Mouse (Mus musculus): Measurements from ENCODE around the gene ccdc198.
"Not testable (repeated sequence)": the region's sequence is repeated elsewhere in the genome, so short reads cannot be mapped to it uniquely, and the experiment has no call there.

The ccdc198 gene

DNA sequence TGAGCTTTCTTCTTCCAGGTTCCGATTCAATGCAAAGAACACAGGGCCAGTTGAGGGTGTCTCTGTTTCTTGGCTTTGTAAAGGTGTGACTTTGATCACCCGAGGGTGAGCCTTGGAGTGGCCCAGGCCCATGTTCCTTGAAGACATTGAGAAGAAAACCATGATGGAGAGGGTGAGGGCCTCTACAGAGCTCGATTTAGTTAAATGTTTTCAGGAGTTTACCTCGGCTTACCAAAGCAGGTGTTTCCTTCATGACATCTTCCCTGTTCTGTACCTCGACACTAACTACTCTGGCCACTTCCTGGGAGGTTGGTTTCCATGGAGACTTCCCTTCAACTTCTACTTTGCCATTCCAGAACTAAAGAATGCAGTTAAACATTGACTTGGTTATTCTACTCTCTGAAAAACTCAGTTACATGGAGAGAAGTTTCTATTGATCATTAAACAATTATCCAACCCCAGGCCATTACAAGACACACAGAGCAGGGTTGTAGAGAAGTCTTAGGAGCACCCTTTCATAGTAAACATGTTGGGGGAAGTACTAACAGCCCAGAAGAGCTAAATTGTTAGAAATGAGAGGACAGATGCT is at the start of gene ccdc198:
Gene ccdc198, minus strand, starts transcription at position 349 of the 589 bp plus-strand sequence.
- in situ Hi-C loops (cut with MboI; ENCODE audit: low pct_unique_long_range_greater_than_20kb in 1 of 2, low sequenced_read_pairs in 2 of 2, unreplicated experiment in 1 of 2): loop anchor here (10.0 to 25.0 kb wide), 4 partner anchors 100 to 492 kb away; partner anchors contain the start of gene Slc35f4 (in 1 of the 2)

DNA sequence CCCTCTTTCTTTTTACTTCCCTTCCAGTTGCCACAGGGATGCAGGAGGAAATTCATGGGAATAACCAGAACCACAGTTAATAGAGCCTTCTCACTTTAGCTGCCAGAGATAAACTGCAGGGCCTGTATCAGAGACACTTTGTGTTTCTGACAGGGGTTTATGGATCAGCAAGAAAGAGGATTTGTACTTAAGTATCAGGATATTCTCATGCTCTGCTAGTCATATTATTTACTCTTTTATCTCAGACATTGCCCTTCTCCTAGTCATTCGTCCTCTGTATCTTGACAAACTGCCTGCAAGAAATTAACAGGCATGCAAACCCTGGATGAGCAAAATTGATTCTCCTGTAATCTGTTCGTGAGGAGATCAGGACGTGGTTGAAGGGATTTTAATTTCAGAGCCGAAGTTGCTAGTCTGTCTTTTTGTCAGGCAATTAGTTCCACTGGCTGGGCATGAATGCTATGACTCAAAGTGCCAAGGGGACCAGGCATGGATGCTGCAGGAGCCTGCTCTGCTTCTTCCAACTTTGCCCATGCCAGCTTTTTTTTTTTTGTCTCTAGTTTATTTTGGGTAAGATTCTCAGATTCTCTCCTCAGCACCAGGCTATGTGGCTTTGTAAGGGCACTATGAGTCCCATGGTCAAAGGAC is 48.7 kb upstream of the ccdc198 start:
- in situ Hi-C loops (cut with MboI; ENCODE audit: low pct_unique_long_range_greater_than_20kb in 1 of 2, low sequenced_read_pairs in 2 of 2, unreplicated experiment in 1 of 2): no loop called here

DNA sequence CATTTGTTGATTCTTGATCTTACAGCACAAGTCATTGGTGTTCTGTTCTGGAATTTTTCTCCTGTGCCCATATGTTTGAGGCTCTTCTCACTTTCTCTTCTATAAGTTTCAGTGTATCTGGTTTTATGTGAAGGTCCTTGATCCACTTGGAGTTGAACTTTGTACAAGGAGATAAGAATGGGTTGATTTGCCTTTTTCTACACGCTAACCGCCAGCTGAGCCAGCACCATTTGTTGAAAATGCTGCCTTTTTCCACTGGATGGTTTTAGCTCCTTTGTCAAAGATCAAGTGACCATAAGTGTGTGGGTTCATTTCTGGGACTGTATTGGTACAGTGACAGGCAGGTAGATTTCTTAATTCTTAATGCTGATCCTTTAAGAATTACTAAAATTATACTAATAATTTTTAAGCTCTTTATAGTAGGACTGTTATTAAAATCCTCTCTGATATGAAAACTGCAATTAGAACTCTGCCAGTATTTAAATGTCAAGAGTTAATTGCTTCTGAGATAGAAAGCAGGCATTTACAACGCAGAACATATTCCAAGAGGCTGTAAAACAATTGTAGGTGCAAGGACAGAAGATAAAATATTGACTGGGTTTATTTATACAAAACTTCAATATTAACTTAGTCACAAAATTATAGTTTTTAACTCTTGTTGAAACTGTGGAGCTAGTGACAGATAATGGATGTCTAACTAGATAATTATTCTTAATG is 44.9 kb upstream of the ccdc198 start:
- in situ Hi-C loops (cut with MboI; ENCODE audit: low pct_unique_long_range_greater_than_20kb in 1 of 2, low sequenced_read_pairs in 2 of 2, unreplicated experiment in 1 of 2): no loop called here

DNA sequence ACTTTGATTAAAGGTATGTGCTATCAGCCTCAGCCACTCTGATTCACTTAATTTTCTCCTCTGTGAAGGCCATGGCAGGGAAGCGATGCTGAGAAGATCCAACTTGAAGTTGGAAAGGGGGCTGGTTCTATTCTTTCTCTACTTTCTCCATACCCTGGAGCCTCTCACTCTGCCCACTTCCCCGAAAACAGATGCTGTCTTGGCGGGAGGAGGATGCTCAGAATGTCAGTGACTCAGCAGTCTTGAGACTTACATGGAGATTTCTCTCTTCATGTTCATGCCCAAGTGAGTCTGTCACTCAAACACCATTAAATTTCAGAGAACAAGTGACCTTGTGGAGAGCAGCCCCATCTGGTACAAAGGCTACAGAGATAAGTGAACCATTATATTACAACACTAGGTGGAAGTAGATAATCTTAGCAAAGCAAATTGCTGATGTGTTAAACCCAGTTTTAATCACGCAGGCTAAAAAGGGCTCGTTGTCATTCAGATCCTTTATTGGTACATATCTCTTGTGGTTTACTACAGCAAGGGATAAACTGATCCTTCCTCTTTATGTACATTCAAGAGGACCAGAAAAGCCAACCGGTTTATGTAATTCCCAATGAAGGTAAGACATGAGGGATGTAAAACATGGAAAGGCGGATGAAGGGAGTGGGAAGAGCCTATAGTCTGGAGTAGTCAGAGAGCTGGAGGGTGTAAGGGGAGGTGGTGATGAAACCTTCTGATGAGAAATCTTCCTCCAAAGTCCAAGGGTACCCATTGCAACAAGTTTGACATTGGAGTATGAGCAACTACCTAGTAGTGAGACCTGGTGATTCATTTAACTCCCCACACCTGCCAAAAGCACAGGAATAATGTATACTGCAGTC is 38.7 kb upstream of the ccdc198 start:
- in situ Hi-C loops (cut with MboI; ENCODE audit: low pct_unique_long_range_greater_than_20kb in 1 of 2, low sequenced_read_pairs in 2 of 2, unreplicated experiment in 1 of 2): no loop called here

DNA sequence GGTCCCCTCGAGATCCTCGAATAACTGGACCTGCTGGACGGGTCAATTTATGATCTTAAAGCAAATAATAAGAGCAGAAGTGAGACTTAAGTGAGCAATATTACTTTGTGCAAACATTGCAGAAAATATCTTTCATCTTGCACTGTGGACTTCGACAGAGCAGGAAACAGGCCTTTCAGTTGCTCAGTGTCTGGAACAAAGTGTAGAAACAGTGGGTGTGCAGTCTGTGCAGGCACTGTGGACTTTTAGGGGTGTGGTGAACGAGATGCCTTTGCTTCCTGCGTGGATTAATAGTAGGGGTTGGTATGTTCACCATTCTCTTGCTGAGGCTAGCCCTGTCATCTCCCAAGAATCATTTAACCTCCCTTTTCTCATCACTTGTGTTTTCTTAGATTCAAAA is 33.6 kb upstream of the ccdc198 start:
- in situ Hi-C loops (cut with MboI; ENCODE audit: low pct_unique_long_range_greater_than_20kb in 1 of 2, low sequenced_read_pairs in 2 of 2, unreplicated experiment in 1 of 2): no loop called here

DNA sequence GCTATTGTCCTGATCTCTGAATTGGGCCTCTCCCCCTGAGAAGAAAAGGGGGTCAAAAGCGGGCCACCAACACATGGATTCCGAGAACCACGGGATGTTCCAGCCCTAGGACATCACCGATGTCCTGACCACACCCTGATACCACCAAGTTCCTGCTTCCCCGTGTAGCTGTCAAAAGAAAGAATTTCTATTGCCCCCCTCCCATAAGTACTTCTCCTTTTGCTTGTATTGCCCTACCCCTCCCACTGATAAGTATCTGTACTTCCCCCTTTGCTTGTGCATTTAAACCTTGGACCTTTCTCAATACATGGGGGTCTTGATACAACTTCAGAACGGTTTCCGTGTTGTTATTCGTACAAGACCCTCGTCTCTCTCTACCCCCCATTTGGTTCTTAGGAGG is 33.2 kb upstream of the ccdc198 start:
- in situ Hi-C loops (cut with MboI; ENCODE audit: low pct_unique_long_range_greater_than_20kb in 1 of 2, low sequenced_read_pairs in 2 of 2, unreplicated experiment in 1 of 2): not testable (repeated sequence)

DNA sequence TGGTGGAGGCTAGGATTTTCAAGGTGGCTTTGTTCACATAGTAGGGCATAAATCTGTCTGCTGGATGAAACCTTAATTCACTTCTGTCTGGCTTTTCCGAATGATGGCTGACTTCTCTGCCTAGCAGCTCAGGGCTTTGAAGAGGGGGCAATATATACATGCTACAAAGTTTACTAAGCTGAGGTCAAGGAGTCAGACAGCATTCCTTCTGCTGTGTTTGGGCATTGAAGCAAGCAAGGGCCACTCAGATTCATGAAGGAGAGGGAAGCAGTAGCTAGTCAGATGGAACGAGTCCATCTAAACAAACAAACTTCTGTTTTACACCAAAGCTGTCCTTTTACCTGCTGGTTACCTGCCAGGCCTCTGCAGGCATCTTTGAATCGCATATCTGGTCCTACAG is 32.4 kb upstream of the ccdc198 start:
- in situ Hi-C loops (cut with MboI; ENCODE audit: low pct_unique_long_range_greater_than_20kb in 1 of 2, low sequenced_read_pairs in 2 of 2, unreplicated experiment in 1 of 2): no loop called here

DNA sequence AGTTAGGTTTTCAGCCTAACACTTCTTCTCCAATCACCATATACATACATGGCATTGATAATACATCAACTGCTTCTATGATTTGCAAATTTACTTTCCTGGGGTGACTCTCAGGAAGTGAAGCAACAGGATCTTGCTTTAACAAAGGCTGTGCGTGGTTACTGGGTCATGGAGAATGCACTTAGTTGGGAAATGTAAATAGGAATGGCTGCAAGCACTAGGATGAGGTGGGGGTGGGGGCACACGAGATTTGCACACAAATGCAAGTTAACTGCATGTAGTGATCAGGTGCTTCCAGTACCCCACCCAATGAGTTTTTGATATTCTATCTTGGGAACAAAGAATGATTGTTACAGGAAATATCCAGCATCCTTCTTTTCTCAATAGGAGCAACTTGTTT is 30.1 kb upstream of the ccdc198 start:
- in situ Hi-C loops (cut with MboI; ENCODE audit: low pct_unique_long_range_greater_than_20kb in 1 of 2, low sequenced_read_pairs in 2 of 2, unreplicated experiment in 1 of 2): no loop called here

DNA sequence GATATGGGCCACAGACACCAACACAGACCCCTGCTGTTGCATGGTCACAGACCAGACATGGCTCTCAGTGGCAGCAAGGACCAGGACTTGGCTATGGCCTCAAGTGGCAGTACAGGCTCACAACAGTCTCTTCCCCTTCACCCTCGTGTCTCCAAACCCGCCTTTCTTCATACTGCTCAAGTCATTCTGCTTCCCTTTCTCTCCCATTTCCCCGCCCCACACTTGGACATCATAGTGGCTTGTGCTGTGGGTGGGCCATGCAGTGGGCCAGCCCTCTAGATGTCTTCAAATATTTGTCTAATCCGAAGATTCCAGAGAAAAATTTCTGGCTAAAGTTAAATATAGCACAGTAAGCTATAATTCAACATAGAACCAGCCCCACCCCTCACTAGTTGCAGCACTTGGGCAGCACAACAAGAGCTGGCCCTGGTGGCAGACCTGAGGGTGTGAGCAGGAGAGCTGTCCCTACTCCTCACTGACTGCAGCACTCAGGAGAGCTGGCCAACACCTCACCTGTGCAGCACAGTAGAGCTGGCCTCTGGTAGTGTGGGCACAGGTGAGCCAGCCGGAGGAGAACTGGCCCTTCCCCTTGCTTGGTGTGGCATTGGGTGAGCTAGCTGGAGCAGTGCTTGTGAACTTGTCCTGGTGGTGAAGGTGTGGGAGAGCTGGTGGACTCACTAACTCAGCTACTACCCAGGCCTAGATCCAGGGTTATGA is 20.2 kb upstream of the ccdc198 start:
- in situ Hi-C loops (cut with MboI; ENCODE audit: low pct_unique_long_range_greater_than_20kb in 1 of 2, low sequenced_read_pairs in 2 of 2, unreplicated experiment in 1 of 2): no loop called here

DNA sequence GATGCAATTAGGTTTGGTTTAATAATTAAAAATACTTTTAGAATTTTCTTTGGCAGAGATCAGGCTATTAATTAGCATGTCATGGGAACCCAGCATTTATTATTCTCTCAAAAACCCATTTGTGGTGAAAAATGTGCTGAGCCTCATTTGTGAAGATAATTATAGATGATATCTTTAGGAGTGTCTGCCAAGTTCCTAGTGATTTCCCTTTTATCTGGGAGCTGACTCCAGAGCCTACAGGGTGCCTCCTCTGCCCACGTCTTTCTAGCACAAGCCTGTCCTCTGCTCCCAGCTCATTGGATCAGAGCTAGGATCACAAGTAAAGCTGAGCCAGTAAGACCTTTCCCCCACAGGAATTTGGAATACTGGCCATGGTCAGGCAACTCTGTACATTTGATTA is 3.8 kb downstream of the ccdc198 start:
- in situ Hi-C loops (cut with MboI; ENCODE audit: low pct_unique_long_range_greater_than_20kb in 1 of 2, low sequenced_read_pairs in 2 of 2, unreplicated experiment in 1 of 2): loop anchor here (10.0 to 25.0 kb wide), 4 partner anchors 103 to 496 kb away; partner anchors contain the start of gene Slc35f4 (in 1 of the 2)

DNA sequence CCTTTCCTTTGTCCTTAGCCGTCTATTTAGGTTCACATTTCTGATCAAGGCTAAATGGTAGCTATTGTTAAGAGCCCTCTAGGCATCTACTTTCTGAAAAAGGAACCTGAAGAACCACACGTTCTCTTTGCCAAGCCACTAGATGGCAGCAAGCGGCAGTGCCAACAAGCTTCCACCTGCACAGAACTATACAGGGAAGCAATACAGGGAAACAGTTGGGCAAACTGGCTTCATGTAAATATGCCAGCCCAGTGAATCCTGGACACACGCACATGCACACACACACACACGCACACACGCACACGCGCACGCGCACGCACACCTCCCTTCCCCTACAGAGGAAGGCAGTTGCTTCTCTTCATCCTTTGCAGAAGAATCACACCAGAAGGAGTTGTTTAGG is 7.1 kb downstream of the ccdc198 start:
- in situ Hi-C loops (cut with MboI; ENCODE audit: low pct_unique_long_range_greater_than_20kb in 1 of 2, low sequenced_read_pairs in 2 of 2, unreplicated experiment in 1 of 2): loop anchor here (25.0 kb wide), 3 partner anchors 299 to 499 kb away; partner anchors contain the start of gene Slc35f4 (in 1 of the 2)

DNA sequence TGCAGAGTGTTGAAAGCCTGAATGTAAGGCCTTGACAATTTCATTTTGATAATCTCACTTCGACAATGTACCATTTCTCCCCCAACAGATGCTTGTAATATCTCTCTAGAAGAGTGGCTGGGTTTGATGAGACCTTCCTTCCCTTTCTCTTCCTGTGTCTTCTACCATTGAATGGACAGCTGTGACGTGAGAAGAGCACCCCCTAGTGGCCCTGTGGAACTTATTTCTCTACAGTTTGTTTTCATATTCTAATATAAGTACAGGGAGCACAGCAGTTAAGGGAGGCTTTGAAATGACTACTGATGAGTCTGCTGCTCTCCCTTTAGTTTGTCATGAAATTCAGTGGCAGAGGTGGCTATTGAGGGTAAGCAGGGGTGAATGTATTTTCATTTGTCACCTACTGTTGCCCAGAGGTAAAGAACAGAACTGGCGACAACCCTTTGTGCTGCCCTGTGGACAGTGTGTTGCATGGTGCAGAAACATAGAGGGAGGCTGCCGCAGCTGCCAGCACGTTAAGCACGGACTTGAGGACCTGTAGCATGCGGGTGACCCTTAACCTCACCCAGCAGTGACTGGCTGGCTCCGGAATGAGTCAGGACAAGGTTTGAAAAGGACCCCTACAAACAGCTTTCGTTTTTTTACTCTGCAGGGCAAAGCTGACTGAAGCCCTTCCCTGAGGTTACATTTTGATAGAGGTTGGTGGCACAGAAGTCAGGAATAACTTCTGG is 10.3 kb downstream of the ccdc198 start:
- in situ Hi-C loops (cut with MboI; ENCODE audit: low pct_unique_long_range_greater_than_20kb in 1 of 2, low sequenced_read_pairs in 2 of 2, unreplicated experiment in 1 of 2): loop anchor here (25.0 kb wide), 3 partner anchors 302 to 502 kb away; partner anchors contain the start of gene Slc35f4 (in 1 of the 2)

DNA sequence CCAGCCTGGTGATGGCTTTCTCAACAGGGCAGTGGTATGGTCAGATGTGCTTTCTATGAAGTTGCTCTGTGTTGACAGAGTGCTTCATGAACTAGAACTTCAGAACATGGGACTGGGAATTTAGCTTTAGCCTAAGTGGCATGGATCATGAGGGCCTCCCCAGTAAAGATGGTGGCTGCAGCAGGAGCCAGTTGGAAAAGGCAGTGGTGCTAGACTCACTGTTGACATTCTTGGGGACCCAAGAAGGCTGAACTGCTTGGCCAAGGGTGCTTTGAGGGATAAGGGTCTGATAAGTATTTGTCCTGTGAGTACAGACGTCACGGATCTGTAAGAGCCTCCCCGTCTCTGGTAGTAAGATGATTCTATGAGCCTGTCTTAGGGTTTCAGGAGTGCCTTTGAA is 13.4 kb downstream of the ccdc198 start:
- in situ Hi-C loops (cut with MboI; ENCODE audit: low pct_unique_long_range_greater_than_20kb in 1 of 2, low sequenced_read_pairs in 2 of 2, unreplicated experiment in 1 of 2): loop anchor here (25.0 kb wide), 3 partner anchors 305 to 505 kb away; partner anchors contain the start of gene Slc35f4 (in 1 of the 2)

DNA sequence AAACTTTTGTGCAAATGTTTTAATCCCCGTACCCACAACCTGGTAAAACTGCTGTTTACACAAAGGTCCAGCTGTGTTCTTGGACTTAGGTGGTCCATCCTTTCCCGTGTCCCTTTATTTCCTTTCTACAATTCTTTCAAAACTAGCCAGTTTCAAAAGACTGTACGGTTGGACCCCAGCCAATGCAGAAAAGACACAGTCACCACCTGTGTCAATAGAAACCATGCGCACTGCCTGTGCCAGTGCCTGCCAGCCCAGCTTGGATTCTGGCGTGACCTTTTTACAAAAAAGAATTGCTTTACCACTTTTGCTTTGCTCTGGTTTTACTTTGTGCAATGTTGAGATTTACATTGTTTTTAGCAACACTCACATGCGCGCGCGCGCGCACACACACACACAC is 18.3 kb downstream of the ccdc198 start:
- in situ Hi-C loops (cut with MboI; ENCODE audit: low pct_unique_long_range_greater_than_20kb in 1 of 2, low sequenced_read_pairs in 2 of 2, unreplicated experiment in 1 of 2): loop anchor here (25.0 kb wide), 3 partner anchors 310 to 510 kb away; partner anchors contain the start of gene Slc35f4 (in 1 of the 2)

DNA sequence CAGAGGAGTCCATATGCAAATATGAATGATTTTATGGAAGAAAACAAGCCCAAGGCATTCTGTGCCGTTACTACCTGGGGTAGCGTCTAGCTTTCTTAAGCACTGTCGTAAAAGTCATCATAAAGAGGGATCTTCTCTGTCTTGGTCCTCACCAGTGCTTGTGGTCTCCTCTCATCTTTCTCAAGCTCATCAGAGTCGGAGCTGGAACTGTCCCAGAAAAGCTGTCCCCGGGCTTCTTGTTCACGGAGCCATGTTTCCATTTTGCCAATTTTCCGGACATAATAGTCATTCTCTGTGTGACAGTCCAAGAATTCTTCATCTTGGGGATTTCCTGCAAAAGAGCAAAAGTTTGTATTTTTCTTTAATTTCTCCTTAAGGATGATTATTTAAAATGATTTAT is 18.8 kb downstream of the ccdc198 start:
- in situ Hi-C loops (cut with MboI; ENCODE audit: low pct_unique_long_range_greater_than_20kb in 1 of 2, low sequenced_read_pairs in 2 of 2, unreplicated experiment in 1 of 2): loop anchor here (25.0 kb wide), 3 partner anchors 311 to 511 kb away; partner anchors contain the start of gene Slc35f4 (in 1 of the 2)

DNA sequence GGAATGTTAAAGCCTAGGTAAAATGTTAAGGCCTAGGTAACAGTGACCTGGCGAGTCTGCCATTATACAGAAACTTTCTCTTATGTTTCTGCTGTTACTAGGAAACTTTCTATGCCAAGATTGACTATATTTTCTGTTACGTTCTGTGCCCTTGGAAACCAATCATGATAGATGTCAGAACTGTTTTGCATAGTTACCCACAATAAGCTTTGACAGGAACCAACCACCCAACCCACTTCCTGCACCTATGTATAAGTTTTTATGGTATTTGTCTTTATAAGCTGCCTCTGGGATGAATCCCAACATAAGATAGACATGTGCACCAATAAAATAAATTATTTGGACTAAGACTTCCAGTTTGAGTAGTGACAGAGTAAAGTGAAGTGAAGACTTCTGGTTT is 23.5 kb downstream of the ccdc198 start:
- in situ Hi-C loops (cut with MboI; ENCODE audit: low pct_unique_long_range_greater_than_20kb in 1 of 2, low sequenced_read_pairs in 2 of 2, unreplicated experiment in 1 of 2): no loop called here

DNA sequence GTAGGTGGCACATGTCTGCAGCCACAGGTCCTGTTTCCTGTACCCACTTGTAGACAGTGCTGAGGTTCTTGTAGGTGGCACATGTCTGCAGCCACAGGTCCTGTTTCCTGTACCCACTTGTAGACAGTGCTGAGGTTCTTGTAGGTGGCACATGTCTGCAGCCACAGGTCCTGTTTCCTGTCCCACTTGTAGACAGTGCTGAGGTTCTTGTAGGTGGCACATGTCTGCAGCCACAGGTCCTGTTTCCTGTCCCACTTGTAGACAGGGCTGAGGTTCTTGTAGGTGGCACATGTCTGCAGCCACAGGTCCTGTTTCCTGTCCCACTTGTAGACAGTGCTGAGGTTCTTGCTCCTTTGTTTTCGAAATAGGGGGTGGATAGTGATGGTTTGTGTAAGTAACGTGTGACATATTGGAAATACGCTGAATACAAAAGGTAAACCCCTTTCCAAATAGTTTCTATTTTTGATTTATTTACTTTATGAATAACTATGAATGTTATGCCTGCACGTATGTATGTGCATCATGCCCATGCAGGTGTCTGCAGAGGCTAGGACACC is 25.7 kb downstream of the ccdc198 start:
- in situ Hi-C loops (cut with MboI; ENCODE audit: low pct_unique_long_range_greater_than_20kb in 1 of 2, low sequenced_read_pairs in 2 of 2, unreplicated experiment in 1 of 2): not testable (repeated sequence)
